ENCODE assay signal across 18 mouse cellular contexts in genomic region chr14:98431959-98432358, GRCm38 (mm10).
DNase-seq lines count a peak whose midpoint lies in the region; ATAC-seq and TF ChIP-seq lines count a peak whose summit lies in the region.
"Had no signal": no experiment of that assay in that cellular context is flagged by ENCODE, and none has a peak within 500 bp of the region (broad histone marks: within the 10 kb centered on the region; RNA-seq: fewer than 3 reads in every experiment).

No protein-coding gene starts in this region.

- intact Hi-C loops in heart, postnatal 25 days (cut with DNase I), result no loop called here

- H3K36me3 ChIP-seq in heart, embryonic 15.5 days, result no peaks in the 10 kb centered on the region
- no peaks in the 10 kb centered on the region for H3K36me3 ChIP-seq in lung, postnatal 0 days (ENCODE audit: insufficient read depth, low read length)
- no peaks in the 10 kb centered on the region for H3K36me3 ChIP-seq in embryonic facial prominence, embryonic 14.5 days (ENCODE audit: control insufficient read depth, insufficient read depth, low read length)
- H3K36me3 ChIP-seq: embryonic facial prominence, embryonic 12.5 days; forebrain, embryonic 12.5 days had no signal

- TF ChIP-seq EP300 in lung, postnatal 0 days (IDR thresholded peaks at IDR 0.05), result no peak

- H3K9ac ChIP-seq in heart, embryonic 15.5 days, result no peak overlapping the region
- H3K9ac ChIP-seq in lung, postnatal 0 days (replicated peaks; ENCODE audit: low read depth), result 0 out of 2 replicates have a peak overlapping the region, but pooled peaks have one; percentile 8
- no peak overlapping the region for H3K9ac ChIP-seq in embryonic facial prominence, embryonic 14.5 days (ENCODE audit: low read depth, low read length)
- H3K9ac ChIP-seq: embryonic facial prominence, embryonic 12.5 days; forebrain, embryonic 12.5 days had no signal

- H3K4me2 ChIP-seq in heart, embryonic 15.5 days, result peak overlapping the region; percentile 48
- H3K4me2 ChIP-seq in lung, postnatal 0 days (replicated peaks; ENCODE audit: low read depth, low read length), result 0 out of 2 replicates have a peak overlapping the region, but pooled peaks have one; percentile 17
- no peak overlapping the region; the same call in 1 of the 2 replicates for H3K4me2 ChIP-seq in embryonic facial prominence, embryonic 14.5 days (ENCODE audit: low read depth, low read length)
- H3K4me2 ChIP-seq: embryonic facial prominence, embryonic 12.5 days; forebrain, embryonic 12.5 days had no signal

- TF ChIP-seq CTCF in lung, postnatal 0 days (IDR thresholded peaks at IDR 0.05), result no peak

- no peak for DNase-seq in heart, postnatal 25 days (ENCODE audit: low spot score)
- no peak for DNase-seq in lung, postnatal 0 days (ENCODE audit: low spot score)
- no peak for DNase-seq in lung, postnatal 4 days
- peak; percentile 10 for DNase-seq in embryonic facial prominence, embryonic 14.5 days (ENCODE audit: low spot score)
- DNase-seq in mesoderm, embryonic 11.5 days (ENCODE audit: low read depth, low spot score), result peak; percentile 25
- no peak for DNase-seq in urinary bladder, postnatal 25 days (ENCODE audit: low spot score)
- no peak for DNase-seq in layer of hippocampus, adult 9-11 months
- DNase-seq: cerebellum, adult 2 months; gastrocnemius, adult 2 months; liver; spleen, adult 18-20 months; thymus, postnatal 4 days had no signal

- H3K27me3 ChIP-seq in heart, embryonic 15.5 days, result no peaks in the 10 kb centered on the region
- H3K27me3 ChIP-seq in lung, postnatal 0 days (replicated peaks; ENCODE audit: insufficient read depth, low read length), result no peaks in the 10 kb centered on the region
- no peaks in the 10 kb centered on the region for H3K27me3 ChIP-seq in embryonic facial prominence, embryonic 14.5 days (replicated peaks; ENCODE audit: control insufficient read depth, insufficient read depth, low read length)
- H3K27me3 ChIP-seq: embryonic facial prominence, embryonic 12.5 days; forebrain, embryonic 12.5 days had no signal

- no peaks in the 10 kb centered on the region for H3K9me3 ChIP-seq in heart, embryonic 15.5 days (replicated peaks)
- no peaks in the 10 kb centered on the region for H3K9me3 ChIP-seq in lung, postnatal 0 days (ENCODE audit: low read length)
- no peaks in the 10 kb centered on the region for H3K9me3 ChIP-seq in embryonic facial prominence, embryonic 14.5 days (ENCODE audit: control insufficient read depth, low read length)
- H3K9me3 ChIP-seq: embryonic facial prominence, embryonic 12.5 days; forebrain, embryonic 12.5 days had no signal

- no peak overlapping the region for H3K4me3 ChIP-seq in heart, embryonic 15.5 days
- no peak overlapping the region for H3K4me3 ChIP-seq in lung, postnatal 0 days (ENCODE audit: low read depth, low read length)
- H3K4me3 ChIP-seq in embryonic facial prominence, embryonic 14.5 days (ENCODE audit: low read depth, low read length), result no peak overlapping the region
- H3K4me3 ChIP-seq: embryonic facial prominence, embryonic 12.5 days; forebrain, embryonic 12.5 days; gastrocnemius, adult 2 months; layer of hippocampus, adult 2 months; myocyte had no signal

- 0 out of 2 replicates have a peak, but pooled peaks cover 3% of the 10 kb centered on the region for H3K4me1 ChIP-seq in heart, embryonic 15.5 days (replicated peaks)
- H3K4me1 ChIP-seq in lung, postnatal 0 days (ENCODE audit: insufficient read depth, low read depth, low read length), result no peaks in the 10 kb centered on the region
- no peaks in the 10 kb centered on the region for H3K4me1 ChIP-seq in embryonic facial prominence, embryonic 14.5 days (ENCODE audit: control insufficient read depth, insufficient read depth, low read length)
- H3K4me1 ChIP-seq: embryonic facial prominence, embryonic 12.5 days; forebrain, embryonic 12.5 days had no signal

- no peak overlapping the region for H3K27ac ChIP-seq in heart, embryonic 15.5 days
- H3K27ac ChIP-seq in lung, postnatal 0 days (ENCODE audit: low read length), result no peak overlapping the region
- H3K27ac ChIP-seq in embryonic facial prominence, embryonic 14.5 days (replicated peaks; ENCODE audit: low read depth, low read length), result no peak overlapping the region
- H3K27ac ChIP-seq: embryonic facial prominence, embryonic 12.5 days; forebrain, embryonic 12.5 days; gastrocnemius, adult 2 months; layer of hippocampus, adult 2 months; stomach, postnatal 0 days had no signal

- 33% methylated on average over 11 of the region's 11 CpGs for WGBS in heart, embryonic 15.5 days
- 28% methylated on average over 11 of the region's 11 CpGs for WGBS in lung, postnatal 0 days
- WGBS in embryonic facial prominence, embryonic 14.5 days, result 42% methylated on average over 11 of the region's 11 CpGs

- ATAC-seq in heart, embryonic 15.5 days (replicated peaks; ENCODE audit: insufficient number of reproducible peaks, insufficient read depth, low FRiP score, low read depth), result 0 out of 2 replicates have a peak, but pooled peaks have one; percentile 35
- ATAC-seq in lung, postnatal 0 days, result no peak
- no peak for ATAC-seq in embryonic facial prominence, embryonic 14.5 days (ENCODE audit: low read depth)

Comparison
In these comparisons a context has a peak if more than half of its experiments do, and no peak if none do; other contexts are left out.
1. DNase-seq: peak in embryonic facial prominence, embryonic 14.5 days (single experiment) and mesoderm, embryonic 11.5 days (single experiment); none in heart, postnatal 25 days (single experiment), lung, postnatal 0 days (single experiment), lung, postnatal 4 days (0 of 2), urinary bladder, postnatal 25 days (single experiment) and layer of hippocampus, adult 9-11 months (single experiment).